Mouse (Mus musculus) lung, postnatal 0 days (tissue): ENCODE measurements around the gene Zfp688. TPM values are rescaled to one million over a fixed set of nuclear protein-coding genes. Genes with fewer than 3 reads are reported as not detected.
"Not testable (repeated sequence)": the region's sequence is repeated elsewhere in the genome, so short reads cannot be mapped to it uniquely, and the experiment has no call there.

Experiments
- ATAC-seq: fragments of 200-750 bp; cut with Nextera tagmentation; 2 replicates; pipeline ENCODE4 v1.8.0; 2017; ENCODE audit warnings: moderate library complexity
- DNase-seq: peaks from one replicate; pipeline ENCODE4 v3.0.0-alpha.2; 2016; ENCODE audit warnings: low spot score
- H3K27ac ChIP-seq: fragments of 300-500 bp; sonication (generic); 2 replicates; pipeline ENCODE4 v1.5.1; 2014; ENCODE audit warnings: antibody characterized with exemption, mild to moderate bottlenecking, low read length, mixed read lengths
- H3K27me3 ChIP-seq: fragments of 300-500 bp; sonication (generic); replicated peaks from 2 replicates; pipeline ENCODE4 v1.6.1; 2014; ENCODE audit warnings: low read length, mixed read lengths; ENCODE audit not compliant: insufficient read depth
- H3K36me3 ChIP-seq: fragments of 300-500 bp; sonication (generic); 2 replicates; pipeline ENCODE4 v1.6.1; 2014; ENCODE audit warnings: low read length, mixed read lengths; ENCODE audit not compliant: insufficient read depth
- H3K4me1 ChIP-seq: fragments of 300-500 bp; sonication (generic); 2 replicates; pipeline ENCODE4 v1.6.1; 2014; ENCODE audit warnings: antibody characterized with exemption, low read depth, low read length, mixed read lengths; ENCODE audit not compliant: insufficient read depth
- H3K4me2 ChIP-seq: fragments of 300-500 bp; sonication (generic); replicated peaks from 2 replicates; pipeline ENCODE4 v1.6.1; 2014; ENCODE audit warnings: low read depth, mild to moderate bottlenecking, low read length, moderate library complexity, mixed read lengths
- H3K4me3 ChIP-seq: fragments of 300-500 bp; sonication (generic); 2 replicates; pipeline ENCODE4 v1.5.1; 2014; ENCODE audit warnings: low read depth, low read length
- H3K9ac ChIP-seq: fragments of 300-500 bp; sonication (generic); replicated peaks from 2 replicates; pipeline ENCODE4 v1.6.1; 2014; ENCODE audit warnings: low read depth, mild to moderate bottlenecking
- H3K9me3 ChIP-seq: fragments of 300-500 bp; sonication (generic); 2 replicates; pipeline ENCODE4 v1.6.1; 2016; ENCODE audit warnings: low read length, mixed read lengths
- CTCF ChIP-seq: IDR thresholded peaks from 2 replicates; pipeline ENCODE4 v1.5.1; 2016; ENCODE audit warnings: antibody characterized with exemption, mild to moderate bottlenecking
- EP300 ChIP-seq: IDR thresholded peaks from 2 replicates; pipeline ENCODE4 v1.6.1; 2016; ENCODE audit warnings: antibody characterized with exemption, mild to moderate bottlenecking, control low read depth
- WGBS: fragments of 180-500 bp; shearing (Covaris S2); extraction: QIAGEN DNeasy Blood & Tissue Kit; methylation state at CpG from one replicate; pipeline ENCODE4 v1.1.7; 2014; 5-methylcytosine and 5-hydroxymethylcytosine counted together
- polyA plus RNA-seq: library from polyadenylated mRNA; unstranded; fragments of >200 nt; fragmentation: Nextera tagmentation; extraction: Ambion mirVana; gene quantifications from 2 replicates; pipeline ENCODE4 v1.2.1, GENCODE M21; 2015

Zfp688 gene
- polyA plus RNA-seq, 1 experiment from 2014 or later = 27.4 TPM

DNA sequence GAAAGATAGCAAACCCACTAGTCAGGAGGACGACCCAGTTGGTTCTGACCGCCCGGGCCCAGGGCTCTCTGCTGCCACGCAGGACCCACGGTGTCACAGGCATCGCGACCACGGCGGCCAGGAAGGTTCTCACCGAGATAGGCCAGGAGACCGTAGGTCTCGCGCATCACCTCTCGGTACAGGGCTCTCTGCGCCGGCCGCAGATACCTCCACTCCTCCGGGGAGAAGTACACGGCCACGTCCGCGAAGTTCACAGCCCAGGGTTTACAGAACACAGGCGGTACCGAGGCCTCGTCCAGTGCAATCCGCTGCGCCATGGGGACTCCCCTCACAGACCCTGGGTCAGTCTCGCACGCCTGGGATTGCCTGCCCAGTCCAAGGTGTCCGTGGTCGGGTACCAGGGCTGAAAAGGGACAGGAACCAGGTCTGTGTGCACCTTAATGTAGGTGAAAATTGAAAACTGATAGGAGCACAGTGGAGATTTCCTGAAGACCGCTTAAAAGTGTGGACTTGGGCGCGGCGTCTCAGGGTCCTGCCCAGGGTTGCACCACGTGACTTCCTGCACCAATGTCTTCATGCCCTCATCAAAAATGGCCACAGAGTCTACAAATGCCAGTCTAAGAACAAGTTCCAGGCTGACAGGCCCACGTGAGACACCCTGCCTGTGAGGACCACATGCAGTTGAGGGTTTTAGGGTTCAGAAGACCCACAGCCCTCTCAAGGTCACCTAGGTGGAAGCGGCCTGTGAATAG is 35.1 kb downstream of the Zfp688 start, which contains the start of gene 9130019O22Rik:
Gene 9130019O22Rik (minus strand): TSS at position 526 of the 752 bp plus-strand sequence.
- ATAC-seq (peak; percentile 96), DNase-seq (peak; percentile 95)
- Histone ChIP-seq H3K4me3 (peak within 1 kb of the TSS; percentile 61), H3K4me2 (peak within 1 kb of the TSS; percentile 66), H3K9ac (peak within 1 kb of the TSS; percentile 64), H3K27ac (peak within 1 kb of the TSS; percentile 68), H3K36me3 (no peaks in the 10 kb centered on the region), H3K9me3 (no peaks in the 10 kb centered on the region), H3K27me3 (no peaks in the 10 kb centered on the region), H3K4me1 (no peaks in the 10 kb centered on the region)
- WGBS = 10% methylated on average over 37 of the region's 38 CpGs
- no peak for TF ChIP-seq CTCF
- TF ChIP-seq EP300 = 0 out of 2 replicates have a peak, but pooled peaks have one; percentile 16

DNA sequence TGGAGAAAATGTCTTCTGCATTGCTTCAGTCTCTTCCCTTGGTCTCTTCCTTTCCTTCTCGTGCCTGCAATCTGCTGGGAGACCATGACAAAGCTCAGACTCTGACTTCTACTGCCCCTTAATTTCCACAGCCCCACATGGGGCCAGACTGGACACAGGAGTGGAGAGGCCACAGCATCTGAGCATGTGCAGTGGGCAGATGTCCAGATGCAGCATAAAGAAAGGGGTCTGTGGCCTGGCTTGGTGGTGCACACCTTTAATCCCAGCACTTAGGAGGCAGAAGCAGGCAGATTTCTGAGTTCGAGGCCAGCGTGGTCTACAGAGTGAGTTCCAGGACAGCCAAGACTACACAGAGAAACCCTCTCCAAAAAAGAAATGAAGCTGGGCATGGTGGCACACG is 36.3 kb downstream of the Zfp688 start:
- not testable (repeated sequence) for H3K9me3 ChIP-seq, H3K27me3 ChIP-seq, H3K9ac ChIP-seq, H3K4me2 ChIP-seq, H3K4me3 ChIP-seq, H3K4me1 ChIP-seq, ATAC-seq, DNase-seq, H3K27ac ChIP-seq, H3K36me3 ChIP-seq
- WGBS = 95% methylated on average over 4 of the region's 4 CpGs

DNA sequence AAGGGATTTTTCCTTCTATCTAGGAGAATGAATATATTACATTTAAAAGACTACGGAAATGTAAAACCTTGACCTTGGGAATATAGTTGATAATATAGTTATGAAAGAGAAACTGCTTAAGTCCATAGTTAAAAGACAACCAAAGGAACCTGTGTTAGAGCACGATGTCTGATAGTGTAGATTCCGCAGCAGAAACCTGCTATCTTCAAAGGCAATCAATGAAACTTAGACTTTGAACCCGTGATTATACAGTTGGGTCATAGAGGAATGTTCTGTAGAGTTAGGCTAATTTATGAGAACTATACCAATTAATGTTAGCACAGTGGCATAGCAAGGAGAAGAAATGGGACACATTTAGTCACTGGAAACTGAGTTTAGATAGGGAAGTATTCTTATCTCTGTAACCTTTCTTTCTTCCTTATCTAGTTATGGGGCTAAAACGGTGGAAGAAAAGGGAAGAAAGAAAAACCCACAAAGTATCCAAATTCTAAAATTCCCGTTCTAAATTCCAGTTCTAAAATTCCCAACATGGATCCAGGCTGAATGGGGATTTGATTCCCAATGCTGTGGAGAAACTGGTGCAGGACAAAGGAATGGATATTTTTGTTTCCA is 43.5 kb downstream of the Zfp688 start:
- DNase-seq (no peak), ATAC-seq (no peak)
- Histone ChIP-seq H3K9ac (no peak overlapping the region), H3K4me2 (no peak overlapping the region), H3K9me3 (no peaks in the 10 kb centered on the region), H3K27me3 (no peaks in the 10 kb centered on the region), H3K4me3 (no peak overlapping the region), H3K27ac (no peak overlapping the region), H3K4me1 (peaks cover 2% of the 10 kb centered on the region; the same call in 1 of the 2 replicates), H3K36me3 (no peaks in the 10 kb centered on the region)
- 72% methylated on average over 6 of the region's 6 CpGs for whole genome bisulfite sequencing
- TF ChIP-seq EP300 (no peak), CTCF (no peak)

DNA sequence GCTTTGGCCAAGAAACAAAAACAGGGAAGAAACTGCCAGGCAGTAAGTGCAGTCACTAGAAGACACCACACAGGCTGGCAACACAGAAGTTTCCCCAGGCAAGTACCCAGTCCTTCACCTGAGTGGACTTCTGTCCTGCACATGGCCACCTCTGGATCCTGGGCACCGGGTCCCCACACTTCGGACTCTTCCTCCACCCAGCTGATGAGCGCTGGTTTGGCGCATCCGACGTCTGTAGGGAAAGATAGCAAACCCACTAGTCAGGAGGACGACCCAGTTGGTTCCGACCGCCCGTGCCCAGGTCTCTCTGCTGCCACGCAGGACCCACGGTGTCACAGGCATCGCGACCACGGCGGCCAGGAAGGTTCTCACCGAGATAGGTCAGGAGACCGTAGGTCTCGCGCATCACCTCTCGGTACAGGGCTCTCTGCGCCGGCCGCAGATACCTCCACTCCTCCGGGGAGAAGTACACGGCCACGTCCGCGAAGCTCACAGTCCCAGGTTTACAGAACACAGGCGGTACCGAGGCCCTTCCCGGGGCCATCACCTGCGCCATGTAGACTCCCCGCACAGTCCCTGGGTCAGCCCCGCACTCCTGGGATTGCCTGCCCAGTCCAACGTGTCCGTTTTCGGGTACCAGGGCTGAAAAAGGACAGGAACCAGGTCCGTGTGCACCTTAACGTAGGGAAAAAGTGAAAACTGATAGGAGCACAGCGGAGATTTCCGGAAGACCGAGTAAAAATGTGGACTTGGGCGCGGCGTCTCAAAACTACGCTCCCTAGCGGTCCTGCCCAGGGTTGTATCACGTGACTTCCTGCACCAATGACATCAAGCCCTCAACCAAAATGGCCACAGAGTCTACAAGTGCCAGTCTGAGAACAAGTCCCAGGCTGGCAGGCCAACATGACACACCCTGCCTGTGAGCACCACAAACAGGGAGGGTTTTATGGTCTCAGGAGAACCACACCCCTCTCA is 46.3 kb downstream of the Zfp688 start, which contains the start of gene Zfp747:
Gene Zfp747 (minus strand): TSS at position 780 of the 975 bp plus-strand sequence.
- ATAC-seq = peak; percentile 99
- Histone ChIP-seq H3K9ac (peak within 1 kb of the TSS; percentile 70), H3K4me2 (peak within 1 kb of the TSS; percentile 72), H3K4me3 (peak within 1 kb of the TSS; percentile 65), H3K27ac (peak within 1 kb of the TSS; percentile 79)
- H3K27me3 ChIP-seq, H3K4me1 ChIP-seq, H3K9me3 ChIP-seq, H3K36me3 ChIP-seq: not testable (repeated sequence)
- 1% methylated on average over 47 of the region's 49 CpGs for WGBS
- peak; percentile 81 for TF ChIP-seq CTCF
- DNase-seq = peak; percentile 98

DNA sequence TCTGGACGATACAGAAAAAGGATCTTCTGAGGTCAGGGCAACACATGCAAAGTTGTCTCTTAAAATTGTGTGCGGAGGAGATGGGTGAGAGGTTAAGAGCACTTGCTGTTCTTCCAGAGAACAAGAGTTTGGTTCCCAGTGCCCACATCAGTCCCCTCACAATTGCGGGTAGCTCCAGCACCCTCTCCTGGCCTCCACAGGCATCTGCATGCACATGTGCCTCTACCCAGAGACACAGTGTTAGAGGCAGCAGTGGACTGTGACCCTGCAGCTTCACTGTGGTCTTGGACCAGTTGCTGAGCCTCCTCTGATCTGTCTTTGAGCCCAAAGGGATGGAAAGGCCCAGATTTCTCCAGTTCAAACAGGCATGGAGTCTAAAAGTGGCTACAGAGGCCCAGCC is 50.0 kb downstream of the Zfp688 start:
- not testable (repeated sequence) for H3K27me3 ChIP-seq, H3K4me3 ChIP-seq, H3K27ac ChIP-seq, H3K36me3 ChIP-seq, DNase-seq, H3K9me3 ChIP-seq, H3K4me1 ChIP-seq, H3K9ac ChIP-seq, H3K4me2 ChIP-seq, ATAC-seq
- TF ChIP-seq CTCF = peak; percentile 33; the same call in 1 of the 2 replicates
- WGBS = 72% methylated on average over 3 of the region's 3 CpGs

DNA sequence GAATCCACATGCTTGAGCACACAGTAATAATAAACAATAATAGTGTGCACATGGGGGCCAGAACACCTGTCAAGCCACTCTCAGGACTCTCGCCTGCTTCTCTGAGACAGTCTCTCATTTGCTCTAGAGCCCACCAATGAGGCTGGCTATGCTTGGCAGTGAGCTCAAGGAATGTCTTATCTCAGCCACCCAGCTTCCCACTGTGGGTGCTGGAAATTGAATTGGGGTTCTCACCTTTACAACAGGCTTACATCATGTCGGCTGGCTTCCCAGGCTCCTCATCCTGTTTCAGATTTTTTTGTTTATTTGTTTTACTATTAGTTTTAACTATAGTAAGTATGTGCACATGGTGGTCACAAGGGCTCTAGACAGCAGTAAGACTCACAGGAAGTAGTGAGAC is 50.7 kb downstream of the Zfp688 start:
- Histone ChIP-seq H3K9ac (no peak overlapping the region), H3K4me3 (no peak overlapping the region), H3K9me3 (no peaks in the 10 kb centered on the region), H3K36me3 (no peaks in the 10 kb centered on the region), H3K27me3 (no peaks in the 10 kb centered on the region), H3K27ac (no peak overlapping the region), H3K4me2 (no peak overlapping the region), H3K4me1 (peaks cover 2% of the 10 kb centered on the region; the same call in 1 of the 2 replicates)
- ATAC-seq (no peak), DNase-seq (no peak)
- TF ChIP-seq EP300 = no peak
- no peak for TF ChIP-seq CTCF
- WGBS = 66% methylated on average over 2 of the region's 2 CpGs

Other genes starting within 250 kb of the Zfp688 start
- 28.4 and 29.6 TPM in 2 replicates for gene Cd2bp2, start 226.0 kb downstream of the Zfp688 start, polyA plus RNA-seq
- gene Tbc1d10b, start 213.6 kb downstream of the Zfp688 start, polyA plus RNA-seq = 14.4 and 15.0 TPM in 2 replicates
- 6.4 and 8.0 TPM in 2 replicates for gene Mylpf, start 213.2 kb downstream of the Zfp688 start, polyA plus RNA-seq
- gene Zfp553, start 189.0 kb downstream of the Zfp688 start, polyA plus RNA-seq = 15.5 and 15.7 TPM in 2 replicates
- gene Sept1, start 188.9 kb downstream of the Zfp688 start, polyA plus RNA-seq = 13.0 TPM in 2 replicates
- 34.9 and 36.9 TPM in 2 replicates for gene Zfp771, start 177.8 kb downstream of the Zfp688 start, polyA plus RNA-seq
- 35.7 and 36.4 TPM in 2 replicates for gene Dctpp1, start 161.4 kb downstream of the Zfp688 start, polyA plus RNA-seq
- 59.4 and 66.9 TPM in 2 replicates for gene Sephs2, start 148.0 kb downstream of the Zfp688 start, polyA plus RNA-seq
- gene Itgal, start 125.8 kb downstream of the Zfp688 start, polyA plus RNA-seq = 3.7 and 3.8 TPM in 2 replicates
- 12.5 and 12.8 TPM in 2 replicates for gene Zfp768, start 76.5 kb downstream of the Zfp688 start, polyA plus RNA-seq
- gene Zfp747, start 46.0 kb downstream of the Zfp688 start, polyA plus RNA-seq = 7.3 and 7.9 TPM in 2 replicates
- gene 9130019O22Rik, start 34.9 kb downstream of the Zfp688 start, polyA plus RNA-seq = 4.7 and 5.4 TPM in 2 replicates
- 3.7 and 4.6 TPM in 2 replicates for gene E430018J23Rik, start 28.4 kb downstream of the Zfp688 start, polyA plus RNA-seq
- 6.0 and 6.7 TPM in 2 replicates for gene Zfp764, start 15.2 kb downstream of the Zfp688 start, polyA plus RNA-seq
- 2.6 and 3.5 TPM in 2 replicates for gene Zfp689, start 27.1 kb upstream of the Zfp688 start, polyA plus RNA-seq
- gene Prr14, start 37.5 kb upstream of the Zfp688 start, polyA plus RNA-seq = 37.6 and 37.7 TPM in 2 replicates
- 9.9 and 11.1 TPM in 2 replicates for gene Fbrs, start 57.1 kb upstream of the Zfp688 start, polyA plus RNA-seq
- gene Srcap, start 89.9 kb upstream of the Zfp688 start, polyA plus RNA-seq = 19.2 and 19.3 TPM in 2 replicates
- 9.3 and 10.3 TPM in 2 replicates for gene Gm42715, start 97.5 kb upstream of the Zfp688 start, polyA plus RNA-seq
- gene Tmem265, start 139.3 kb upstream of the Zfp688 start, polyA plus RNA-seq = 5.4 and 6.1 TPM in 2 replicates
- 31.7 and 34.4 TPM in 2 replicates for gene Phkg2, start 151.3 kb upstream of the Zfp688 start, polyA plus RNA-seq
- gene Ccdc189, start 166.5 kb upstream of the Zfp688 start, polyA plus RNA-seq = 28.8 and 29.5 TPM in 2 replicates
- gene Rnf40, start 166.7 kb upstream of the Zfp688 start, polyA plus RNA-seq = 25.9 and 27.1 TPM in 2 replicates
- gene Zfp629, start 193.7 kb upstream of the Zfp688 start, polyA plus RNA-seq = 5.2 and 6.0 TPM in 2 replicates